Mouse (Mus musculus) midbrain, embryonic 15.5 days (tissue): ENCODE measurements around the gene Mark3. TPM values are rescaled to one million over a fixed set of nuclear protein-coding genes. Genes with fewer than 3 reads are reported as not detected.
A peak's percentile ranks its signal among the peaks of the same experiment; 100 is the strongest.

ENCODE experiments used
- ATAC-seq: fragments of 200-750 bp; cut with Nextera tagmentation; replicated peaks from 2 replicates; pipeline ENCODE4 v1.8.0; 2017; ENCODE audit warnings: moderate TSS enrichment
- H3K27ac ChIP-seq: fragments of 300-500 bp; sonication (generic); 2 replicates; pipeline ENCODE4 v1.5.1; 2015; ENCODE audit warnings: mild to moderate bottlenecking, inconsistent platforms
- H3K27me3 ChIP-seq: fragments of 300-500 bp; sonication (generic); replicated peaks from 2 replicates; pipeline ENCODE4 v1.6.1; 2015; ENCODE audit warnings: inconsistent platforms
- H3K36me3 ChIP-seq: fragments of 300-500 bp; sonication (generic); replicated peaks from 2 replicates; pipeline ENCODE4 v1.6.1; 2015; ENCODE audit warnings: inconsistent platforms
- H3K4me1 ChIP-seq: fragments of 300-500 bp; sonication (generic); 2 replicates; pipeline ENCODE4 v1.6.1; 2015; ENCODE audit warnings: inconsistent platforms
- H3K4me2 ChIP-seq: fragments of 300-500 bp; sonication (generic); 2 replicates; pipeline ENCODE4 v1.6.1; 2015; ENCODE audit warnings: inconsistent platforms, mild to moderate bottlenecking, moderate library complexity
- H3K4me3 ChIP-seq: fragments of 300-500 bp; sonication (generic); 2 replicates; pipeline ENCODE4 v1.5.1; 2015; ENCODE audit warnings: mild to moderate bottlenecking, inconsistent platforms
- H3K9ac ChIP-seq: fragments of 300-500 bp; sonication (generic); 2 replicates; pipeline ENCODE4 v1.6.1; 2015; ENCODE audit warnings: mild to moderate bottlenecking, inconsistent platforms
- H3K9me3 ChIP-seq: fragments of 300-500 bp; sonication (generic); 2 replicates; pipeline ENCODE4 v1.6.1; 2016; ENCODE audit warnings: inconsistent platforms
- WGBS: fragments of 180-500 bp; shearing (Covaris S2); methylation state at CpG from one replicate; pipeline ENCODE4 v1.1.7; 2015; ENCODE audit warnings: mixed read lengths; 5-methylcytosine and 5-hydroxymethylcytosine counted together
- polyA plus RNA-seq: library from polyadenylated mRNA; unstranded; fragments of >200 nt; fragmentation: Nextera tagmentation; extraction: Ambion mirVana; gene quantifications from 2 replicates; pipeline ENCODE4 v1.2.1, GENCODE M21; 2015

The Mark3 gene
- polyA plus RNA-seq, 1 experiment from 2014 or later = 53.1 TPM

DNA sequence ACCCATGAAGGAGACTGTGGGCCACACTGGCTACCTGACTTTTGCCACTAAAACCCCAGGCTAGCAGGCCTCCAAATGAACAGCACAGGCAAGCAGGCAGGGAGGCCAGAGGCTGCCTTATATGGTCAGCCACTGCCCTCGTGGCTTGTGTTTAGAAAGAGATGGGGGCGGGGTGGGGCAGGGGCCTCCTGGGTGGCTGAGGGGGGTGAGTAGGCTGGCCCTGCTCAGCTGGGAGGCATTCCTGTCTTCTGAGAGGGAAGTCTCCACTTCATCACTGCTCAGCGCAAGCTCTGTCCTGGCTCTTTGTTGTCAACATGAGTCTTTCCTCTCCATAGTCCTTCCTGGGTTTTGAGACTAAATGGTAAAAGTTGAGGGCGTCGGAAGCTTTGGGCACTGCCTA, 108.5 kb downstream of the Mark3 start:
- ATAC-seq = no peak
- 71% methylated on average over 5 of the region's 5 CpGs for WGBS
- Histone ChIP-seq H3K36me3 (no peaks in the 10 kb centered on the region), H3K9ac (no peak overlapping the region), H3K4me2 (no peak overlapping the region), H3K9me3 (no peaks in the 10 kb centered on the region), H3K27me3 (no peaks in the 10 kb centered on the region), H3K27ac (no peak overlapping the region), H3K4me3 (no peak overlapping the region), H3K4me1 (peaks cover 27% of the 10 kb centered on the region)

DNA sequence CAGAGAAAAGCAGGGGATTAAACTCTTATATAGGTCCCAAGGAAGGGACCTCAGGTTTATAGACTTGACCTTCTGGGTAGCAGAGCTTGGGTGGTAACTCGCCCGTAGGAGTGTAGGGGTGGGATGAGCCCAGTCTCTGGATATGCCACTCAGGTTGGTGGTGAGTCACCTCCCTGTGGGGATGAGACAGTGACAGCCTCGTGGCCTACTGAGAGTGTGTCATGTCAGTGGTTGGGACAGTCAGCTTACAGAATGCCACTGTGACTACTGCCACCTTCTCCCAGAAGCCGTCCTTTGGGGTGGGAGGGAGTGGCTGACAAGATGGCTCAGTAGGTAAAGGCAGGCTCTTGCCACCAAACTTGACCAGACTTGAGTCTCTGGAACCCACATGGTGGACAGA, 112.1 kb downstream of the Mark3 start:
- H3K4me2 ChIP-seq = no peak overlapping the region
- no peak overlapping the region for H3K9ac ChIP-seq
- H3K27ac ChIP-seq = peak overlapping the region; percentile 80; the same call in 1 of the 2 replicates
- no peaks in the 10 kb centered on the region for H3K9me3 ChIP-seq
- H3K4me3 ChIP-seq = no peak overlapping the region
- peaks cover 27% of the 10 kb centered on the region for H3K4me1 ChIP-seq
- H3K36me3 ChIP-seq = no peaks in the 10 kb centered on the region
- no peak for ATAC-seq
- no peaks in the 10 kb centered on the region for H3K27me3 ChIP-seq
- 87% methylated on average over 4 of the region's 4 CpGs for whole genome bisulfite sequencing

DNA sequence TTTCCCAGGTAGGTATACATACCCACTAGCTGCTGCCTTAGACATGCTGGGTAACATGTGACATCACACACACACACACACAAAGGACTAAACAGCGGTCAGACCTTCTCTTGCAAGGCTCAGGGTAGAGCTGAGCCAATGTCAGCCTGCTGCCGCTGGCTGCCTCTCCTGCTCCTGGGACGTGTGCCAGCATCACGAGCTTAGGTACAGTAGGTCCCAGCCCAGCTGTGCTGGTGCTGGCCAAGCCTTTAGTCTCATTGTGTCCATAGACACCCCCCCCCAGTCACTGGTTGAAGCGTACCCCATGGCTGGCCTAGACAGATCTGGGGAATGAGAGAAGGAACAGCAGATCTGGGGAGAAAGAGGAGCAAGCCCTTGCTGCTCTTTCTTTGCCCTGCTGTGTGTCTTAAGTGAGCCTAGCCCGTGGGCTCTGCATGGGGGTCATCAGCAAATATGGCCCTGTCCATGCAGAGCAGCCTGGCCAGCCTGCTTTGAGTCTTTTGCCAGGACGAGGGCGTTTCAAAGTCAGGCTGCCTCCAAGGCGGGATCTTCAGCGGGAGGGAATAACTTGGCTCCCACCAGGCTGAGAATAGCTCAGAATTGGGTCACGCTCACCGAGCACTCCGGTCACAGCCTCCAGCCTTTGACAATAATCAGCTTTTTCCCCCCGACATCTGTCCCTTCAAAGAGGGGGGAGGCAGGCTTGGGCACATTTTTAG, 113.2 kb downstream of the Mark3 start:
- H3K9me3 ChIP-seq = no peaks in the 10 kb centered on the region
- H3K27ac ChIP-seq = peak overlapping the region; percentile 80
- no peaks in the 10 kb centered on the region for H3K27me3 ChIP-seq
- peak overlapping the region; percentile 1; the same call in 1 of the 2 replicates for H3K4me2 ChIP-seq
- 12% methylated on average over 14 of the region's 14 CpGs for WGBS
- H3K36me3 ChIP-seq = no peaks in the 10 kb centered on the region
- no peak overlapping the region for H3K4me3 ChIP-seq
- H3K4me1 ChIP-seq = peaks cover 29% of the 10 kb centered on the region
- H3K9ac ChIP-seq = 0 out of 2 replicates have a peak overlapping the region, but pooled peaks have one; percentile 3
- peak; percentile 69 for ATAC-seq

DNA sequence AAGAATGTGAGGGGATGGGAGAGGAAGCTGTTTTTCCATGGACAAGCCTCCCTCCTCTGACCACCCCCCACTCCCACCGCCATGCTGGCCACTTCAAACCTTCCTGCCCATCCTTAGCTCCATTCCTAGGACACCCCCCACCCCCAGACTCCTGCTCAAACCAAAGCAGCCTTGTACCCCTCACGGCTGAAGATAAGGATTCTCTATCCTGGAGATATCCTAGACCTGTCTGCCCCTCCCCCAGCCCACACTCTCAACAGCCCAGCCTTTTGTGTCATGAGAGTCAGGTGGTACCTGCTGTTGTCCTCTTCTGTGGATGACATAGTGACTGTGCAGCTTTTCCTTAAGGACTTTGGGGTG, 113.7 kb downstream of the Mark3 start:
- WGBS = 25% methylated on average over 2 of the region's 2 CpGs
- no peaks in the 10 kb centered on the region for H3K9me3 ChIP-seq
- peaks cover 34% of the 10 kb centered on the region for H3K4me1 ChIP-seq
- H3K4me2 ChIP-seq = peak overlapping the region; percentile 1; the same call in 1 of the 2 replicates
- H3K27me3 ChIP-seq = no peaks in the 10 kb centered on the region
- H3K9ac ChIP-seq = no peak overlapping the region
- H3K4me3 ChIP-seq = no peak overlapping the region
- H3K36me3 ChIP-seq = no peaks in the 10 kb centered on the region
- H3K27ac ChIP-seq = peak overlapping the region; percentile 80
- no peak for ATAC-seq

DNA sequence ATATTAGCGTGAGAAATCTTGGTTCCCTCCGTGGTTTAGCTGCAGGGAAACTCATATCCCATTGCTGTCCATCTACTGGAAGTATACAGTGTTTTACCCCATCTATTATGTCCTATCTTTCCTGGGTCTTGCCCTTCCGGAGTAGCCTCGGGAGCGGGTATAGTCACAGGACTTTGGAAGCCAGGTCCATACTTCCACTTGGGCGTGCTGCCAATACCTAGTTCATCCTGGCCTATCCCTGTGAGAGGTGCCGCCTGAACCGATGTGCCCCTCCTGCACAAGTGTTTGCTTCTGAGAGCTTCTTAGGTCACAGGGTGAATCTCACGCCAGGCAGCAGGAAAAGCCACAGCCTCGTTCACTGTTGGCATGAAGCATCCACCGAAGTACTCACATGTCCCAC, 115.1 kb downstream of the Mark3 start:
- Histone ChIP-seq H3K27me3 (no peaks in the 10 kb centered on the region), H3K4me1 (peaks cover 48% of the 10 kb centered on the region), H3K27ac (no peak overlapping the region), H3K36me3 (no peaks in the 10 kb centered on the region), H3K9me3 (no peaks in the 10 kb centered on the region), H3K9ac (no peak overlapping the region), H3K4me3 (no peak overlapping the region), H3K4me2 (no peak overlapping the region)
- 84% methylated on average over 11 of the region's 11 CpGs for WGBS
- ATAC-seq = no peak

DNA sequence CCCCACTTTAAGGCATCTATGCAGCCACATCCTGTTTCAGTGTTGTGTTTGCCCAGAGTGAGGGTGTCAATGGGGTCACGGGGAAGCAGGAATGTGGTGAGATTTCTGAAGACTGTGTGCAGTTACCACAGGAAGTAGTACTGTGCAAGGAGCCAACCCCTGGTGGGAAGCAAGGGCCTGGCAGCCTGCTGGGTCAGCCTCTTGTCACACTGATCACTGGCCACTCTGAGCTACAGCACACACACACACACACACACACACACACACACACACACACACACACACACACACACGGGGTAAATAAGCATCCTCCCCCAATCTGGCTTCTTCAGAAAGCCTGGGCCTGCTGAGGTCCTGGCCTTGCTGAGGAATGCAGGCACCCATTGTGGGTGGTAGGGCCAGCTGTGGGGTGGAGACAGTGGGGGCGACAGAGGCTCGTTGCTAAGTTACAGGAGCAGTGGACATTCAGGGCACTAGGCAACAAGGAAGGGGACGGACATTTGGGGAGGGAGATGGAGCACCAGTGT, 117.1 kb downstream of the Mark3 start:
- H3K4me2 ChIP-seq = no peak overlapping the region
- no peak overlapping the region for H3K9ac ChIP-seq
- H3K4me1 ChIP-seq = peaks cover 66% of the 10 kb centered on the region
- no peaks in the 10 kb centered on the region for H3K9me3 ChIP-seq
- no peak overlapping the region for H3K4me3 ChIP-seq
- 7% methylated on average over 5 of the region's 5 CpGs for WGBS
- H3K27me3 ChIP-seq = no peaks in the 10 kb centered on the region
- H3K36me3 ChIP-seq = no peaks in the 10 kb centered on the region
- no peak for ATAC-seq
- peak overlapping the region; percentile 80 for H3K27ac ChIP-seq

DNA sequence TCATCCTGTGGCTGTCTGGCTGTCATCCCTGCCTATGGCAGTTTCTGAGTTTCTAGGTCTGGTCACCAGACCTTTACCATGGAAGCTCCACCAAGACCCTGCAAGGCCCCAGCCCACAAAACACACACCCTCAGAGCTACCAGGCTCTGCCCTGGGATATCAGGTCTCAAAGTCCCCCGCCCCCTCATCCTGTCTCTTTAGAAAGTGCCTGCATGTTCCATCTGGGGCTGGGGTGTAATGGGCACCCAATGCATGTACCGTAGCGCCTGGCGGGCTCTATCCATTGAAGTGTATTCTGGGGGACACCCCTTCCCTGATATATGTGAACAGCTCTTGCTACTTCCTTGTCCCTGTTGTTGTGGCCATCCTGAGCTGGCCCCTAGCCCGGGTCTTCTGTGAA, 118.6 kb downstream of the Mark3 start:
- Histone ChIP-seq H3K27me3 (no peaks in the 10 kb centered on the region), H3K9me3 (no peaks in the 10 kb centered on the region), H3K4me2 (no peak overlapping the region), H3K27ac (peak overlapping the region; percentile 80), H3K4me1 (peaks cover 52% of the 10 kb centered on the region), H3K4me3 (no peak overlapping the region), H3K9ac (no peak overlapping the region), H3K36me3 (no peaks in the 10 kb centered on the region)
- no peak for ATAC-seq
- 67% methylated on average over 5 of the region's 5 CpGs for WGBS

DNA sequence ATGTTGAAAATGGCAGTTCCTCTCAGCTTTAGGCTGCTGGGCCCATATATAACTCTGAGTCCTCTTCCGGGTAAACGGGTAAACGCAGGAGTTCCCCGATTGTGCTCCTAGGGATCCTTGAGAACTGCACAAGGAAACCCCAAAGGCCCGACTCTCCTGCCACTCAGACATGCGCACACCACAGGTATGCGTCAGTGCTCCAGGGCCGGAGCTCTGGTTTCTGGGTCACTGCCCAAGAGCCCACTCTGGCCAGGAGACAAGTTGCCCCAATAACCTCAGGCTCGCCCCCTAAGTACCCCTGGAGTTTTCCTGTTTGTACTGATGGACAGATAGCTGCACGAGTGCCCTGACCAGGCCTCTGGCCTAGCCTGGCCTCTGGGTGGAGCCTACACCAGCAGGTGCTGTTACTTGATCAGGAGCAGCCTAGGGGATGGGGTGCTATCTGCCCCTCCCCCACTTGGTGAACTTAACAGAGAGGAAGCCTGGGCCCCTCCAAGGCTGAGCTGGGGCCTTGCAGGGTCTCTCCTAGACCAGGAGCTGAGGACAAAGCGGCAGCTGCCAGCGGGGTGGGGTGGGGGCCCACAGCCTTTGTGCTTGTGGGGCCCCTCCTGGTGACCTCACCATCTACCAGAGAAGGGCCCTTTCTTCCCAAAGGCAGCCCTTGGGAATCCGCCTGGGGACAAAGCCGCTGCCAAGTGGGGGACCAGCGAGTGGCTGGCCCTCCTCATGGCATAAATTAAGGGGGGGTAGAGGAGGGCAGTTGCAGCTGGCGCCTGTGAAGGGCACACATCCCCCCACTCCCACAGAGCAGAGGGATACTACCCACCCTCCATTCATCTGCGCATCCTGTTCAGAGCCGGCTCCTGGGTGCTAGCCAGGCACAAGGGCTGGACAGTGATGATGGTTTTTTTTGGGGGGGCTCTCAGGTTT, 119.3 kb downstream of the Mark3 start:
- 0 out of 2 replicates have a peak overlapping the region, but pooled peaks have one; percentile 2 for H3K9ac ChIP-seq
- no peaks in the 10 kb centered on the region for H3K9me3 ChIP-seq
- peak overlapping the region; percentile 29 for H3K4me2 ChIP-seq
- H3K36me3 ChIP-seq = no peaks in the 10 kb centered on the region
- WGBS = 7% methylated on average over 18 of the region's 18 CpGs
- H3K27ac ChIP-seq = peak overlapping the region; percentile 80
- peaks cover 47% of the 10 kb centered on the region for H3K4me1 ChIP-seq
- peak; percentile 81 for ATAC-seq
- no peaks in the 10 kb centered on the region for H3K27me3 ChIP-seq
- no peak overlapping the region for H3K4me3 ChIP-seq

DNA sequence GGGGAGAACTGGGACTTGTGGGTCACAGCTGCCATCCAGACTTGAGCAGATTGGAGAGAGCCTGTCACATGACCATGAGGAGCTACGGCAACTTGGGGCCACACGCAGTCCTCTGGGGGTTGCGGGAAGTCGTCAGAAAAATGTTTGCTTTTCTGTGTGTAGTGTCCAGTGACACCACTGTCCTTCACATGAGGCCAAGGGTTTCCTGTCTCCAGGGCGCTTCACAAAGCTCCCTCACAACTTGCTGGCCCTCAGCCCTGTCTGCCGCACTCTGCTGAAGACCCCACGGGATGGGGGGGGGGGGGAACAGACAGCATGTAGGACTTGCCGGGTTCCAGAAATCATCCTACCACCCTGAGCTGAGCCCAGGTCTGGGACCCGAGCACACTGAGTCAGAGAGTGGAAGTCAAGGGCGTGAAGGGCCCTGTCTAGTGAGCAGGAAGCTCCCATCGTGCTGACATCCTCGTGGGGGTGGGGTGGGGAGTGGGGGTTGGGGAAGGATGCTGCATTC, 120.0 kb downstream of the Mark3 start:
- WGBS = 2% methylated on average over 12 of the region's 12 CpGs
- Histone ChIP-seq H3K27ac (peak overlapping the region; percentile 80), H3K4me3 (no peak overlapping the region), H3K9me3 (no peaks in the 10 kb centered on the region), H3K4me1 (peaks cover 47% of the 10 kb centered on the region), H3K36me3 (no peaks in the 10 kb centered on the region), H3K9ac (0 out of 2 replicates have a peak overlapping the region, but pooled peaks have one; percentile 2), H3K4me2 (peak overlapping the region; percentile 29), H3K27me3 (no peaks in the 10 kb centered on the region)
- ATAC-seq = peak; percentile 57

DNA sequence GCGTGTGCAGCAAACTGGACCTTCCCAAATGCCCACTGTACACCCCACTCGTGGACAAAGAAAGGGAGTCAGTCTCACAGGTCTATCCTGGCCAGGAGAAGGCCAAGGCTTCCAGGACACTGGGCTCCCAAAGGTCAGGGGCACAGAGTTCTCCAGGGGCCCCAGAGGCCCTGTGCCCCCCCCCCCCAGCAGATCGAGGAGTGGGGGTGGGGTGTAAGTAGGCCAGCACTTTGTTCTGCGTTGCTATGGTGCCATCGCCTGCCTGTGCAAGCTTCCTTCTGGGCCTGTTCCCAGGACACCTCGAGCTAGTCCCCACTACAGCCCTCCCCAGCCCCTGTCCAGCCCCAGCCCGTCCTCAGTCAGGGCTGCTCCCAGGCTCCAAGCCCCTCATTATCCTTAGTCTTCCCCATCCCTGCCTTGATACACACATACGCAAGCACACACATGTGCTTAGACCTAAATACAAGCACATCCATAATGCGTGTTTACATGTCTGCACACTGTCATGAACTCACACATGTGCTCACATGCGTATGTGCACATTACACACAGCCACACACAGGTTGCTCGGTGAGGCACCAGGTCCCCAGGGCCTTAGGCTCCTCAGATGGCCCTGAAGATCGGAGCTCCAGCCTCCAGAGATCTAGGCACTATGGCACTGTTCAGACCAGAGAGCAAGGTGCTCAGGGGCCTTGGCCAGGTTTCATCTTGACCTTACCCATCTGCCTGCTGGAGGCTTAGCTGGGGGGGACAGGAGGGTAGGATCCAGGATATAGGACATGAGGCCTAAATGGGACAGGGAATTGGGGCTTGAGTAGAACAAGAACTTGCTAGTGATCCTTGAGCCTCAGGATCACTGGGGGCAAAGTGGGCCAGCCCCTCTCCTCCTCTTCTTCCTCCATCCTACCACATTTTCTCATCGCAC, 120.8 kb downstream of the Mark3 start:
- H3K9ac ChIP-seq = peak overlapping the region; percentile 9; the same call in 1 of the 2 replicates
- 25% methylated on average over 11 of the region's 13 CpGs for WGBS
- no peak overlapping the region; the same call in 1 of the 2 replicates for H3K4me2 ChIP-seq
- H3K4me1 ChIP-seq = peaks cover 47% of the 10 kb centered on the region
- no peaks in the 10 kb centered on the region for H3K27me3 ChIP-seq
- no peaks in the 10 kb centered on the region for H3K9me3 ChIP-seq
- H3K36me3 ChIP-seq = no peaks in the 10 kb centered on the region
- ATAC-seq = peak; percentile 56
- H3K4me3 ChIP-seq = no peak overlapping the region
- peak overlapping the region; percentile 80 for H3K27ac ChIP-seq

DNA sequence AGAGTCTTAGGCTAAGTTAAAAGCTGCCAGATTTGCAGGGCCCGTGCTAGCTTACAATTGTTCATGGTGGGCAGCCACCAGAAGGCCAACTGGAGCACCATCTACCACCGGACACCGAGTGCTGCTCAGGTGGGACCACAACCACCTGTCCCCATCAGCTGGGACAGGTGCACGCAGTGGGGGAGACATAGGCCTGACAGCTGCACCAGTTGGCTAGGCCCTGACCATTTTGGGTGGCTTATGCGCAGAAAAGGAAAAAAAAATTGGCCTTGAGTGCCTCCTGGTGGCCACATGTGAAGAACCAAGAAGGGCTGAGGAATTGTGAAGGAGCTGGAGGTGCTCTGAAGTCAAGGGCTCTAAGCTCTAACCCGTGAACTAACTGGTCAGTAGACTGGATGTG, 121.9 kb downstream of the Mark3 start:
- H3K27ac ChIP-seq = peak overlapping the region; percentile 80; the same call in 1 of the 2 replicates
- H3K4me3 ChIP-seq = no peak overlapping the region
- no peaks in the 10 kb centered on the region for H3K27me3 ChIP-seq
- 14% methylated on average over 6 of the region's 6 CpGs for WGBS
- no peak for ATAC-seq
- H3K9ac ChIP-seq = no peak overlapping the region
- no peaks in the 10 kb centered on the region for H3K9me3 ChIP-seq
- no peak overlapping the region for H3K4me2 ChIP-seq
- H3K36me3 ChIP-seq = no peaks in the 10 kb centered on the region
- peaks cover 39% of the 10 kb centered on the region for H3K4me1 ChIP-seq
